Mouse (Mus musculus): Measurements from ENCODE around the gene Mucl3.
A peak's percentile ranks its signal among the peaks of the same experiment; 100 is the strongest.

Mucl3 gene

GRCm38 (mm10) chr17:35643609-35644236 is at the start of gene Mucl3:
Gene Mucl3, minus strand, starts transcription at chr17:35643695.
- no peak for DNase-seq

- DNase-seq, result no peak
Observed at GRCm38 (mm10) chr17:35692368-35692767, 48.9 kb upstream of the Mucl3 start.

GRCm38 (mm10) chr17:35691811-35692210 is 48.3 kb upstream of the Mucl3 start:
- no peak for DNase-seq

DNA sequence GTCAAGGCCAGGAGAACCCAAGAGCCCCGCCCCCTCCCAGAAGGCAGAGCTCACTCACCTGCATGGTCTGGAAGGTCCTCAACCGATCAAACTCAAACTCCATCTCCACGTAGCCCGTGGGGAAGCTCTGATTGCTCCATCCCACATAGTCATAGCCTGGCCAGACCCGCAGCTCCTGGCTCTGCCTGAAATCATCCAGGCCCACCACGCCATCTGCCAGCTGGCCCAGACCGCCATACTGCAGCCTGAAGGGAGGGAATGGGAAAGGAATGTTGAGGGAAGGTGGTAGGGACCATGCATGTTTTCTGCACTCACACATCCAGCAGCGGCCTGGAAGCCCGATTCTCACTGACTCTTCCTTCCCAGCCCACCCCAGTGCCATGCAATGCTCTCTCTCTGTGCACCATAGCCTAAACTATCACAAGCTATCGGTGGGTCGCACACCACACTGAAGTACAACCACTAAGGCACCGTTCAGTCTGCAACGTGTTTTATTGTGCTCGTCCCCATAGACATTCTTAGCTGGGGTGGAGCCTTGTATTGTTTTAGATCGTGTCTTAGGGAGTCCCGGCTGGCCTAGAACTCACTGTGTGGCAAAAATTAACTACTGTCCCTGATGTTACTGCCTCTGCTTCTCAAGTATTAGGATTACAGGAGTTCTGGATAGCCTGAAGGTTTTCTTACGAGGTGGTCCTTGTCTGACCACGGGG is 46.6 kb upstream of the Mucl3 start:
- DNase-seq, result no peak

DNA sequence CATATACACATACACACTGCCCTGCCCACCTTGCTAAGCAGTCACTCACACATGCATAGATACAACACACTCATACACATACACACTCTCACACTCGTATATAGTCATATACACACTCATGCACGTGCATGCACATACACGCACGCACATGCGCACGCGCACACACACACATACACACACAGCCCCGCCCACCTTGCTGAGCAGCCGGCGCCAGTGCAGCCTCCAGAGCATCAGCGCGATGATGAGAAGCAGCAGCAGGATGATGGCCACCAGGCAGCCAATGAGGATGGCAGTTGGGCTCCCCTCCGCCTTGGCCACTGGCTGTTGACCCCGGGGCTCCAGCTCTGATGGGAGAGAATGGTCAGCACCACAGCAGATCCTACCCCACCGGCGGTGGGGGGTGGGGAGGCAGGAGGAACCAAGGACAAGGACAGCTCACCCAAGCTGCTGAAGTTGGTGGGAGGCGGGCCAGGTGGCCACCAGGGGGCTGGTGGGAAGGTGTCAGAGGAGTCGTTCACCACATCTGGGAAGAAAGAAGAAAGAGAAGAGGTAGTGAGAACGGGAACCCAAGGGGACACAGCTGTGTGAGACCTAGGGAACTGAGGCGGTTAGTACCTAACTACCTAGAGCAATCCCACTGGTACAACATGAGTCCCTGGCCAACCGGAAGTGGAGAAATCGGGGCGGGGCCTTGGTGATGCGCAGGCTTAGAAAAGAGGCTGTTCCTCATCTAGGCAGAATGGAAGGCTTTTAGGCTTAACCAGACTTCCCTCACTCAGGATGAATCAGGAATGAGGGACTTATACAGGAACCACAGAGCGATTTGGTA is 45.1 kb upstream of the Mucl3 start:
- DNase-seq, result no peak

DNA sequence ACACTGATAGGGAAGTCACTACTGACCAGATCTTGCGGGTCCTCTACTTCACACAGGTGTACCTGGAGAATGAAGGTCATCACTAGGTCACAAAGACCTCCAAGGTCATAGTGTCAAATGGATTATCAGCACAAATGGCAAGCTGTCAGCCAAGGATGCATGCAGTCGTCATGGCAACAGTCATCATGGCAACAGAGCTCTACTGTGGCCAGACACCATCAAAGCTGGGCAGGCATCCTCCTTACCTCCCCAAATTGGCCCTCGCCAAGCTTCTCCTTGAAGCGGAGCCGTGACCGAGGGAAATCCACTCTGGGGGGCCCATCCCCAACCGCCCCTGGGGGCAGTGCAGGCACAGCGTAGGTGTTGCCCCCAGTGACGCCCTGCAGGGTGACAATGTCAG is 41.6 kb upstream of the Mucl3 start:
- DNase-seq, result no peak

DNA sequence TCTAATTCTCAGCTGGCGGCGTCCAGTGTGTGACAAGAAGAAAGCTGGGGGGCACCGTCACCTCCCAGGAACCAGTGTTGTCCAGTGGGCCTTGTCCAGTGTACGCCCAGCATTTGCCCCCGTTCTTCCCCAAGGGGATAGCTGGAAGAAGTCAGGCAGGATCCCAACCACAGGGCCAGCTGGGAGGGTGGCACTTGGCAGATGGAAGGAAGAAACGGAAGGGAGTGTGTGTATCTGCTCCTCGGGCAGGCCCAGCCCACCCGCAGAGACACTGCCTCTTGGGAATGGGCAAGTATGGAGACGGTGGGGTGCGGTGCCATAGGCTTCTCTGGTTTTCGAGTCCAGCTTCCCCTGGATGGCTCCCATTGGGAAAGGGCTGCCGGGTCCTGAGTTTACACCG is 38.5 kb upstream of the Mucl3 start:
- DNase-seq, result no peak

GRCm38 (mm10) chr17:35680591-35680990 is 37.1 kb upstream of the Mucl3 start:
- DNase-seq, result no peak

DNA sequence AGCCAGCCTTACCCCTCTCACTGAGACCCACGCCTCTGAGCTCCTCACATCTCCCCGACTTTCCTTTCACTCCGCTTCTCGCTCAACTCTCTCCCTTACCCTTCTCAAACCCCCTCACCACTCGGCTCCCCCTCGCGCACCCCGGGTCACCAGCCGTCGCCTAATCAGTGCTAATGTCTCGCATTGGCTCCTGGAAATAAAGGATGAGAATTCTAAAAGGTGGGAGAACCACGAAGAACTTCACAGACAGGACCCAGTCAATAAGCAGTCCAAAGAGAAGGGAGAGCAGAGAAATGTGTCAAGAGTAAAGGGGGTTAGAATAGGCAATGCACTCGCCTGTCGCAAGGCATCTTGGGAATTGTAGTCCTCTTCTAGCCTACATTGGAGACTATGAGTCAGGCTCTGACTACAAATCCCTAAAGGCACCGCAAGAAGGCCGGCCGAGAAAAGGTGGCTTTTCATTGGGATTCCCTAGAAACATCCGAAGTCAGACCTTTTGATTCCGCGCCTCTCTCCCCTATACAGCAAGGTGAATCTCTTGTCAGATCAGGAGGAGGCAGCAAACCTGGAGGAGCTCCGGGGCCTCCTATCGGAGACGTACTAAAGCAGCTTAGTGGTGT is 30.0 kb upstream of the Mucl3 start, which contains the start of gene Gtf2h4:
TSS of gene Gtf2h4 (minus strand) at position 324 of the 620 bp plus-strand sequence.
- peak; percentile 94 for DNase-seq

DNA sequence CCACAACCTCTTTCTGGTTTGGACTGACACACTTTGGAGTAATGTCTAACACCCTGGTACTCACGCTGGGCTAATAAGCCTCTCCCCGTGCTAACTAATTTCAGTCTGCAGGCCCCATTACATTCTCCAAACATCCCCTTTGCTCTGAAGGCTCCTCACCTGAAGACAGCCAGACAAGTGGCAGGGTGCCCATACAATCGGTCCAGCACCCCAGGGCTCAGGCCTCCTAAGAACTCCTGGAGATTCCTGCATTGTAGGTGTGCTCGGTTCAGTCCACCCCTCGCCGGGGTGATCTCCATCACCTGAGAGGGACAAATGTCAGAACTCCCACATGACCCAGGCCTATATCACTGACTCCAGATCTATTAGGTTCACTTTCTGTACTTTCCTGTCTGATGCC is 29.0 kb upstream of the Mucl3 start:
- no peak for DNase-seq

DNA sequence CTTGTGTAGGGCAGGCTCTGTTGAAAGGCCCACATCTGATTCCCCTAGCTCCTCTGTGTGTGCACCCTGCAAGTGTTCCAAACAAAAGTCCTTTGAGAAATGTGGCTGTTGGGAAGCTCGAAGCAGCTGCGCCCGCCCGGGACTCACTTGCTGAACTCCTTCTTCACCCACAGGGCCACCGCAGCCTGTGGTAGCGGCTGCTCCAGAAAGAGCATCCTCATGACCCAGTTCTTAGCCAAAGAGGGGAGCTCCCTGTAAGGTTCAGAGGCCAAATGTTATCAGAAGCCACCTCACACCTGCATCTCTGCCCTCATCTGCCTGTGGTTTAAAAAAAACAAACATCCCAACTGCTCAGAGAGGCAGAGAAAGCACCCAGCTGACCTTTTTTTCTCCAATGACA is 28.4 kb upstream of the Mucl3 start:
- no peak for DNase-seq

GRCm38 (mm10) chr17:35669731-35670130 is 26.2 kb upstream of the Mucl3 start:
- DNase-seq, result no peak

- peak; percentile 97 for DNase-seq
Observed at GRCm38 (mm10) chr17:35667334-35668065, 24.0 kb upstream of the Mucl3 start, which contains the start of gene Vars2. Gene Vars2, minus strand, starts transcription at chr17:35667592.

- no peak for DNase-seq
Observed at GRCm38 (mm10) chr17:35666851-35667256, 23.4 kb upstream of the Mucl3 start.

GRCm38 (mm10) chr17:35665957-35666515 is 22.5 kb upstream of the Mucl3 start:
- peak; percentile 55 for DNase-seq

DNA sequence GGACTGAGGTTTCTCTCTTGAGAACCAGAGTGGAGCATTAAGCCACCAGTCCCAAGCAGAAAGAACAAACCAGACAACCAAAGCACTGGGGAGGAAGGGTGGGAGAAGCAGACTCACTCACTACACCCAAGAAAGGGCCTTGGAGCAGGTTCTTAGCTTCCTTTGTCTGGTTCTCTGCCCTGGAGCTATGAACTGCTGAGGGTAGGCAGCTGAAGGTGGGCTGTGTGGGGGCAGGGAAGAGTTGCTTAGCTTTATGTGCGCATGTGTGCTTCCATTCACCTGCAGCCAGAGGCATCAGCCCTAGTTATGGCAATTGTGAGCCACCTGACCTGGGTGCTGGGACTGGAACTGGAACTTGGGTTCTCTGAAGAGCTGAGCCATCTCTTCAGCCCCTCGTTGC is 9.6 kb upstream of the Mucl3 start:
- DNase-seq, result no peak

DNA sequence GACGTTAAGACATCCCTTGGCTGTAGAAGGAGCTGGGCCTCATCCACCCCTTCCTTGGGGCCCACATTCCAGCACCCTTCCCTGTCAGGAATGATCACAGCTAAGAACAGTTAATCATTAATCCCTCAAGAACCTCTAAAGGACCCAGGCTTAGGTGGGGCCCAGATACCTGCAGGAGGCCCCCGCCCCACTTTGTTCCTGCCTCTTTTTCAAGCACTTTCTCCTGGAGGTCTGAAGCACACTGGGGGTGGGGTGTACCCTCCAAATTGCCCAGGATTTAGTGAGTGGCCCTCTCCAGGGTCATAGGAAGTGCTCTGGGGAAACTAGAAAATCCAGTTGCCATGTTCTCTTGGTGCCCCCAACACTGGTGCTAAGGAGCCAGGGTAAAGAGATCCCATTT is 5.9 kb upstream of the Mucl3 start:
- no peak for DNase-seq

DNA sequence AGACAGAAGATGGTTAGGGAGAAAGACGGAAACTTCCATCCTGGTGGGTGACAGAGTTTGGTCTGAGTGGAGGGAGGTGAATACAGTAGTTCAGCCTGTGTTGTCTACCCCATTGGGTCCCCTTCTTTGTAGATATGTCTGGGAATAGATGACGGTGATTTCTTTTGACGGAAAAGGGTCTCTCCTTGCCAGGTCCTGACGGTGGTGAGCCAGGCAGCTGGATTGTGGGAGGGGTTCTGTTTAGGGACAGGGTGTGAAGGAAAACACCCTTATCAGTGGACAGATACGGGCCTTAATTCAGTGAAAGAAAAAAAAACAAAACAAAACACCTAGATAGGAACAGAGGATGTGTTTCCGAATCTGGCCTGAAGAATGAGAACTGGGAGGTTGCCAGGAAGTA is 4.1 kb downstream of the Mucl3 start:
- DNase-seq, result no peak

- peak; percentile 44 for DNase-seq
Observed at GRCm38 (mm10) chr17:35638475-35639190, 4.9 kb downstream of the Mucl3 start.

- DNase-seq, result peak; percentile 29
Observed at GRCm38 (mm10) chr17:35636363-35636762, 7.1 kb downstream of the Mucl3 start.

GRCm38 (mm10) chr17:35635699-35636111 is 7.8 kb downstream of the Mucl3 start:
- DNase-seq, result peak; percentile 85

Data from right cerebral cortex, adult 18-20 months (tissue).